Mouse (Mus musculus) hindbrain, embryonic 11.5 days (tissue): ENCODE measurements around the gene Cd47. TPM values are rescaled to one million over a fixed set of nuclear protein-coding genes. Genes with fewer than 3 reads are reported as not detected.

Experiments
- ATAC-seq: fragments of 200-750 bp; cut with Nextera tagmentation; 2 replicates; pipeline ENCODE4 v1.8.0; 2017; ENCODE audit warnings: mild to moderate bottlenecking, moderate TSS enrichment, moderate library complexity; ENCODE audit not compliant: low FRiP score
- DNase-seq: peaks from one replicate; pipeline ENCODE4 v3.0.0-alpha.2; 2015; ENCODE audit warnings: low spot score
- H3K27ac ChIP-seq: fragments of 300-500 bp; sonication (generic); 2 replicates; pipeline ENCODE4 v1.5.1; 2014; ENCODE audit warnings: mild to moderate bottlenecking, low read depth, low read length
- H3K27me3 ChIP-seq: fragments of 300-500 bp; sonication (generic); 2 replicates; pipeline ENCODE4 v1.6.1; 2014; ENCODE audit warnings: mild to moderate bottlenecking, low read length, moderate library complexity, mixed read lengths; ENCODE audit not compliant: control insufficient read depth, insufficient read depth
- H3K36me3 ChIP-seq: fragments of 300-500 bp; sonication (generic); 2 replicates; pipeline ENCODE4 v1.6.1; 2014; ENCODE audit warnings: mild to moderate bottlenecking, low read length, moderate library complexity, mixed read lengths; ENCODE audit not compliant: control insufficient read depth, insufficient read depth
- H3K4me1 ChIP-seq: fragments of 300-500 bp; sonication (generic); replicated peaks from 2 replicates; pipeline ENCODE4 v1.6.1; 2014; ENCODE audit warnings: low read length, mixed read lengths; ENCODE audit not compliant: control insufficient read depth, insufficient read depth
- H3K4me2 ChIP-seq: fragments of 300-500 bp; sonication (generic); replicated peaks from 2 replicates; pipeline ENCODE4 v1.6.1; 2014; ENCODE audit warnings: mild to moderate bottlenecking, low read depth, low read length
- H3K4me3 ChIP-seq: fragments of 300-500 bp; sonication (generic); 2 replicates; pipeline ENCODE4 v1.5.1; 2014; ENCODE audit warnings: low read depth, low read length
- H3K9ac ChIP-seq: fragments of 300-500 bp; sonication (generic); 2 replicates; pipeline ENCODE4 v1.6.1; 2014; ENCODE audit warnings: low read depth, low read length
- H3K9me3 ChIP-seq: fragments of 300-500 bp; sonication (generic); 2 replicates; pipeline ENCODE4 v1.6.1; 2016; ENCODE audit warnings: low read length; ENCODE audit not compliant: control insufficient read depth
- whole genome bisulfite sequencing: fragments of 180-500 bp; shearing (Covaris S2); extraction: QIAGEN DNeasy Blood & Tissue Kit; methylation state at CpG from one replicate; pipeline ENCODE4 v1.1.7; 2014; 5-methylcytosine and 5-hydroxymethylcytosine counted together
- polyA plus RNA-seq: library from polyadenylated mRNA; unstranded; fragments of >200 nt; fragmentation: Nextera tagmentation; extraction: Ambion mirVana; gene quantifications from 2 replicates; pipeline ENCODE4 v1.2.1, GENCODE M21; 2014

Gene Cd47
- polyA plus RNA-seq, 1 experiment from 2014 or later = 83.4 TPM

- H3K36me3 ChIP-seq = no peaks in the 10 kb centered on the region
- no peak overlapping the region for H3K9ac ChIP-seq
- H3K4me3 ChIP-seq = no peak overlapping the region
- DNase-seq = no peak
- ATAC-seq = no peak
- no peak overlapping the region for H3K27ac ChIP-seq
- no peaks in the 10 kb centered on the region for H3K9me3 ChIP-seq
- no peaks in the 10 kb centered on the region for H3K27me3 ChIP-seq
- WGBS = 85% methylated on average over 5 of the region's 5 CpGs
- no peak overlapping the region for H3K4me2 ChIP-seq
- H3K4me1 ChIP-seq = no peaks in the 10 kb centered on the region
These were observed 18.7 kb upstream of the Cd47 start for GRCm38 (mm10) chr16:49781556-49782156.

GRCm38 (mm10) chr16:49783369-49783768, 17.0 kb upstream of the Cd47 start:
- no peak for DNase-seq
- Histone ChIP-seq H3K27ac (no peak overlapping the region), H3K9me3 (no peaks in the 10 kb centered on the region), H3K4me2 (no peak overlapping the region), H3K9ac (no peak overlapping the region), H3K36me3 (no peaks in the 10 kb centered on the region), H3K27me3 (no peaks in the 10 kb centered on the region), H3K4me3 (no peak overlapping the region), H3K4me1 (no peaks in the 10 kb centered on the region)
- no peak for ATAC-seq

- H3K9me3 ChIP-seq = no peaks in the 10 kb centered on the region
- no peaks in the 10 kb centered on the region for H3K4me1 ChIP-seq
- DNase-seq (no peak), ATAC-seq (no peak)
- no peaks in the 10 kb centered on the region for H3K36me3 ChIP-seq
- no peak overlapping the region for H3K9ac ChIP-seq
- 89% methylated on average over 6 of the region's 6 CpGs for WGBS
- no peak overlapping the region for H3K27ac ChIP-seq
- H3K27me3 ChIP-seq = no peaks in the 10 kb centered on the region
- no peak overlapping the region for H3K4me3 ChIP-seq
- no peak overlapping the region for H3K4me2 ChIP-seq
These were observed 14.2 kb upstream of the Cd47 start for GRCm38 (mm10) chr16:49786116-49786515.

GRCm38 (mm10) chr16:49787714-49788113, 12.6 kb upstream of the Cd47 start:
- H3K4me3 ChIP-seq = no peak overlapping the region

GRCm38 (mm10) chr16:49790575-49791465, 9.5 kb upstream of the Cd47 start:
- 81% methylated on average over 9 of the region's 9 CpGs for WGBS
- Histone ChIP-seq H3K9me3 (no peaks in the 10 kb centered on the region), H3K4me1 (no peaks in the 10 kb centered on the region), H3K4me3 (no peak overlapping the region), H3K4me2 (no peak overlapping the region), H3K9ac (no peak overlapping the region), H3K36me3 (no peaks in the 10 kb centered on the region), H3K27me3 (no peaks in the 10 kb centered on the region), H3K27ac (no peak overlapping the region)
- ATAC-seq = no peak
- no peak for DNase-seq

More at GRCm38 (mm10) chr16:49787714-49788113, 12.6 kb upstream of the Cd47 start:
- 91% methylated on average over 5 of the region's 5 CpGs for WGBS
- H3K27me3 ChIP-seq = no peaks in the 10 kb centered on the region
- no peak overlapping the region for H3K4me2 ChIP-seq
- H3K36me3 ChIP-seq = no peaks in the 10 kb centered on the region
- H3K9me3 ChIP-seq = no peaks in the 10 kb centered on the region
- no peak overlapping the region for H3K27ac ChIP-seq
- no peak overlapping the region for H3K9ac ChIP-seq
- H3K4me1 ChIP-seq = no peaks in the 10 kb centered on the region
- DNase-seq = no peak
- no peak for ATAC-seq

GRCm38 (mm10) chr16:49792446-49792878, 7.9 kb upstream of the Cd47 start:
- H3K27ac ChIP-seq = no peak overlapping the region
- no peaks in the 10 kb centered on the region for H3K9me3 ChIP-seq
- no peak overlapping the region for H3K4me3 ChIP-seq
- H3K9ac ChIP-seq = no peak overlapping the region
- no peak for ATAC-seq
- H3K4me1 ChIP-seq = no peaks in the 10 kb centered on the region
- no peak for DNase-seq
- H3K27me3 ChIP-seq = no peaks in the 10 kb centered on the region
- H3K4me2 ChIP-seq = no peak overlapping the region
- no peaks in the 10 kb centered on the region for H3K36me3 ChIP-seq
- WGBS = 87% methylated on average over 9 of the region's 9 CpGs

- Histone ChIP-seq H3K4me2 (no peak overlapping the region), H3K9me3 (no peaks in the 10 kb centered on the region), H3K4me1 (no peaks in the 10 kb centered on the region), H3K36me3 (no peaks in the 10 kb centered on the region), H3K27ac (no peak overlapping the region), H3K9ac (no peak overlapping the region), H3K4me3 (no peak overlapping the region), H3K27me3 (no peaks in the 10 kb centered on the region)
- DNase-seq (no peak), ATAC-seq (no peak)
- 88% methylated on average over 9 of the region's 9 CpGs for WGBS
These were observed 6.7 kb upstream of the Cd47 start for GRCm38 (mm10) chr16:49793596-49793995.

- no peaks in the 10 kb centered on the region for H3K9me3 ChIP-seq
- DNase-seq (no peak), ATAC-seq (0 out of 2 replicates have a peak, but pooled peaks have one; percentile 25)
- no peak overlapping the region for H3K9ac ChIP-seq
- H3K27ac ChIP-seq = no peak overlapping the region
- no peaks in the 10 kb centered on the region for H3K4me1 ChIP-seq
- H3K4me3 ChIP-seq = no peak overlapping the region
- H3K4me2 ChIP-seq = no peak overlapping the region
- H3K27me3 ChIP-seq = no peaks in the 10 kb centered on the region
- H3K36me3 ChIP-seq = no peaks in the 10 kb centered on the region
- WGBS = 83% methylated on average over 2 of the region's 2 CpGs
These were observed 4.1 kb upstream of the Cd47 start for GRCm38 (mm10) chr16:49796271-49796670.

- no peak for DNase-seq
- no peak overlapping the region for H3K4me3 ChIP-seq
- ATAC-seq = no peak
- H3K27me3 ChIP-seq = no peaks in the 10 kb centered on the region
- H3K36me3 ChIP-seq = no peaks in the 10 kb centered on the region
- H3K9ac ChIP-seq = no peak overlapping the region
- 89% methylated on average over 2 of the region's 2 CpGs for WGBS
- H3K4me2 ChIP-seq = no peak overlapping the region
- H3K9me3 ChIP-seq = no peaks in the 10 kb centered on the region
- H3K27ac ChIP-seq = no peak overlapping the region
- H3K4me1 ChIP-seq = no peaks in the 10 kb centered on the region
These were observed 3.4 kb upstream of the Cd47 start for GRCm38 (mm10) chr16:49796954-49797353.
